Mouse (Mus musculus): ENCODE results near the gene Gm16434. TPM values are rescaled to one million over a fixed set of nuclear protein-coding genes. Genes with fewer than 3 reads are reported as not detected.

The Gm16434 gene
- total RNA-seq (2023), result not detected

DNA sequence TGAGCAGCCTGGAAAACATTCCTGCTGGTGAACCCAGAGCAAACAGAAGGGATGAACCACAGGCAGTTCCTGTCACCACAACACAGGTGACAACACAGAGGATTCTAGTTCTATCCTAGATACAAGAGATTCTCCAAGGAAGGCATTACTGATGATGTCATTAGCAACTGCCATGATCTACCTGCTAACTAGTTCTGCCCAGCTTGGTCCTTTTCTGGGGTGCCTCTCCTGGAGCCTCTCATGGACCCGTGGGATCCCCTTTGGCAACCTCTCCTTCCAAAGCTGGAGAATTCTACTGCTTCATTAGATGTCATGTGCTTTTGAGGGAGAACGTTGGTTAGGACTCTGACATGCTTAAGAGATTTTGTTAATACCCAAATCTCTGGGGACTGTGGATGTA, at the start of gene Gm16434:
Gene Gm16434 (minus strand): TSS at position 101 of the 400 bp plus-strand sequence.

DNA sequence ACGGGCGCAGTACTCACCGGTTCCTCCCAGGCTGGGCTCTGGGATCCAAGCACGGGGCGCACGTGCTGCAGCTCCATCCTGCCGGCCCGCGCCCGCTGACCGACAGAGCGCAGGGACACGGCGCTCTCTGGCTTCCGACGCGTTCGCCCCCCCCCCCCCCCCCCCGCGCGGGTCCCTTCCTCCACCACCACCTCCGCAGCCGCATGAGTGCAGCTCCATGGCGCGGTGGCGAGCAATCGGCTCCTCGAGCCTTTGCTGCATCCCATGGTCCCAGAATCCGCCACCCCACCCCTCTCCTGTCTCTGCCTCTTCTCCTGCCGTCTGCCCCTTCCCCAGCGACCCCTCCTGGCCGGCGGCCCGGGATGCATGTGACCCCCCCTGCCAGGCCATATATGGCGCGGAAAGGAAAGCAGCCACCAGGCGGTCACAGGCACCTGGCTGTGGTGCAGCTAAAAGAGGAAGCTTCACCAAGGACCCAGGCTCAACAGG, 19.8 kb downstream of the Gm16434 start, which contains the start of gene Gm3512:
Gene Gm3512 (minus strand): TSS at position 51 of the 489 bp plus-strand sequence.

Other genes starting within 250 kb of the Gm16434 start
- not detected for gene Gm6356, start 220.7 kb downstream of the Gm16434 start, total RNA-seq (2023)
- not detected for gene Gm10406, start 167.1 kb downstream of the Gm16434 start, total RNA-seq (2023)
- gene Gm3685, start 149.6 kb downstream of the Gm16434 start, total RNA-seq (2023), result not detected
- gene Gm3696, start 93.9 kb downstream of the Gm16434 start, total RNA-seq (2023), result not detected
- gene Gm6676, start 69.1 kb downstream of the Gm16434 start, total RNA-seq (2023), result not detected
- gene Gm3512, start 20.0 kb downstream of the Gm16434 start, total RNA-seq (2023), result not detected
- gene Gm3727, start 70.2 kb upstream of the Gm16434 start, total RNA-seq (2023), result not detected
- gene Gm3739, start 120.5 kb upstream of the Gm16434 start, total RNA-seq (2023), result 1.2 TPM
- gene Gm5797, start 137.9 kb upstream of the Gm16434 start, total RNA-seq (2023), result not detected
- not detected for gene Gm8374, start 170.6 kb upstream of the Gm16434 start, total RNA-seq (2023)